Mouse (Mus musculus) erythroblast, adult 5-6 weeks (primary cell): Measurements from ENCODE around the gene Ehd1. TPM values are rescaled to one million over a fixed set of nuclear protein-coding genes. Genes with fewer than 3 reads are reported as not detected.

Experiments
- ATAC-seq: replicated peaks from 2 replicates; pipeline ENCODE4 v1.8.0; 2016; ENCODE audit warnings: moderate number of reproducible peaks, mild to moderate bottlenecking, moderate TSS enrichment, inconsistent platforms; ENCODE audit not compliant: poor library complexity, low FRiP score, severe bottlenecking
- total RNA-seq, 2 experiments: library from RNA; stranded (forward) in 1 of 2; stranded (reverse) in 1 of 2; fragments of 150-400 nt in 1 of 2; fragments of 200-764, 138-1000 nt in 1 of 2; gene quantifications; 2 replicates each; pipeline versions ENCODE4 v1.2.3 to v1.2.4; 2015 to 2017; ENCODE audit warnings: low replicate concordance in 2 of 2

Gene Ehd1
- total RNA-seq, 2 experiments from 2014 or later: 12.7 to 25.9 TPM

GRCm38 (mm10) chr19:6321358-6321757 lies 44.8 kb downstream of the Ehd1 start:
- ATAC-seq: no peak

- ATAC-seq: no peak
Measured at GRCm38 (mm10) chr19:6321786-6322621, 45.5 kb downstream of the Ehd1 start.

DNA sequence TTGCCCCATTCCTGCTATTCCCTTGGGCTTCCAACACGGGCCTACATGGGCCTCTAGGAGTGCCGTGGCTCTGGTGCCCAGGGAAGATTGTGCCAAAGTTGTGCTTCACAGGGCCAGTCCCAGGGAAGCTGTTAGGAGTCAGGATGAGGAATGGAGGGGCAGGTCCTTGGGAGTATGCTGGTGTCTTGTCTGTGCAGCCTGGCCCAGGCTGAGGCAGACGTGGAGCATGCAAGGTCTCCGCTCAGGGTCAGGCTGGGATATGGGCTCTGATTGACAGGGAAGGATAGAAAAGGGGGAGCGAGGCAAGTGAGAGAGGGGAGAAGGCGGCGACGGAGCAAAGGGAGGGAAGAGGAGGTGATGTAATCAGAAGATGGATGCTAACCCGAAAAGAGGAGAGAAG lies 48.2 kb downstream of the Ehd1 start:
- no peak for ATAC-seq

DNA sequence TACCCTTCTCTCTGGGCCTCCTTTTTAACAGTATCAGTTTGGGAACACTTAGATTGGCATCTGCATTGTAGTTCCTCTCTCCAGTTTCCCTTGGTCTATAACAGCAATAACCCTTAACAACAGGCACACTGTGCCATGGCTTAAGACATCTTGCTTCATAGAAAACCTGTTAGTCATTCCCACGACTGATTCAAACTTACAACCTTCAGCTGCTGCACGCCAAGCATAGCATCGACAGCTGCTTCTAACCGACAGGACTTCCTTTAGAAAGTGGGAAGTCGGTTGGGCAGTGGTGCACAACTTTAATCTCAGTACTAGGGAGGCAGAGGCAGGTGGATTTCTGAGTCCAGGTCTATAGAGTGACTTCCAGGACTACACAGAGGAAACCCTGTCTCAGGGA lies 54.7 kb downstream of the Ehd1 start:
- ATAC-seq: no peak

- ATAC-seq: 0 out of 2 replicates have a peak, but pooled peaks have one; percentile 49
Measured at GRCm38 (mm10) chr19:6331719-6332516, 55.4 kb downstream of the Ehd1 start.

- ATAC-seq: no peak
Measured at GRCm38 (mm10) chr19:6333761-6334595, 57.5 kb downstream of the Ehd1 start.

DNA sequence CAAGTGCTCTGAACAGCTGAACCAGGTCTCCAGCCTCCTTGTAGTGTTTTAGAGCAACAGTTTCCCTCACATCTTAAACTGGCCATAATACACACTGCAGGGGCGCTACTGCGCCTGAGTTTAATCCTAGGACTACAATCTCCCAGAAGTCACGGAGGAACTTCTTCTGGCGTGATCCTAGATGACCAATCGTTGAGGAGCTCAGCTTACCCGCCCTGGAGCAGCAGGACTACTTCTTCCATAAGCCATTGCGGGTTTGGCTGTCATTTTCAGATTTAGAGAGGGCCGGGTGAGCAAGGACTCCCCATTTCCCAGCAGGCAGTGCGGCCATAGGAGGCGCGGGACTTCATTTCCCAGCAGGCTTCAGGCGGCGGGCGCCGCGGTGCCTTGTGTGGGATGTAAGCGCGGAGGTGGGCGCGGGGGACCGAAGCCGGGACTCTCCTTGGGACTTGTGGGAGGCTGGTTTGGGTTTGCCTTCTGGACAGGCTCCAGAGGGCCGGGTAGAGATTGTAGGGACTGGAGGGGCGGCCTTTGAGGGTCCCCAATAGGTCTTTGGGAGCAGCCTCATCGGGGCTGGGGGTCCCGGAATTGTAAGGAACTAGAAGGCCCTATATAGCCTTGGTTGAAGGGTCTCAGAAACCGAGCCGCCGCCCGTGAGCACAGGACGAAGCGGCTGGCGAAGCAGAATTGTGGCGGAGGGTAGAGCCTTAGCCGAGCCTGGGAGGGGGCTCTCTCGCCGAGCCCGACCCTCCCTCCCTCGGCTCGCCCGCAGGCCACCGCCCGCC lies 58.3 kb downstream of the Ehd1 start, which contains the start of gene Men1:
TSS of gene Men1 (plus strand) at position 307 of the 785 bp plus-strand sequence.
- peak; percentile 84 for ATAC-seq

- ATAC-seq: 0 out of 2 replicates have a peak, but pooled peaks have one; percentile 19
Measured at GRCm38 (mm10) chr19:6335458-6335827, 58.9 kb downstream of the Ehd1 start.

- ATAC-seq: no peak
Measured at GRCm38 (mm10) chr19:6336920-6337319, 60.4 kb downstream of the Ehd1 start.

DNA sequence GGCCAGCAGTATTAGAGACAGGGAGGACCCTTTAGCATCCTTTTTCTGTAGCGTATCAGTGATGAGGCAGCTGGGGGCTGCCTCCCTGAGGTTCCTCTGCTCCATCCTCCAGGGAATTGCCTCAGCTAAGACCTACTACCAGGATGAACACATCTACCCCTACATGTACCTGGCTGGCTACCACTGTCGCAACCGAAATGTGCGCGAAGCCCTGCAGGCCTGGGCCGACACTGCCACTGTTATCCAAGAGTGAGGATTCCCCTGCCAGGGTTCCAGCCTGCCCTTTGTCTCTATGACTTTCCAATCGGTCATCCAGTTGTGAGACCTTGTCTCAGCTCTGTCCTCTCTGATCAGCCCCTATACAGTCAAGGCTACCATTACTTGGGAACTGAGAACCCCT lies 61.6 kb downstream of the Ehd1 start:
- no peak for ATAC-seq

DNA sequence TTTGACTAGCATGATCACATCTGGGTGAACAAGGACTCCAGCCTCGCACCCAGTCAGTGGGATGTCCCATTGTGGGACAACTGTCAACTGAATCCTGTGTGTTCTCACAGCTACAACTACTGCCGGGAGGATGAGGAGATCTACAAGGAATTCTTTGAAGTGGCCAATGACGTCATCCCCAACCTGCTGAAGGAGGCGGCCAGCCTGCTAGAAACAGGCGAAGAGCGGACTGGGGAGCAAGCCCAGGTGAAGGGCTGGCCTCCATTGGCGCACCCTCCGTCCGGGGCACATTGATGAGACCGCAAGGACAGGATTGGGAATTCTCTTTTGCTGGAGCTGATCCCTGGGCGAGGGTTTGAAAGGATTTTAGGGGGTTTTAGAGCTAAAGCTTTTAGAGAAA lies 62.2 kb downstream of the Ehd1 start:
- no peak for ATAC-seq

GRCm38 (mm10) chr19:6339191-6339590 lies 62.7 kb downstream of the Ehd1 start:
- ATAC-seq: no peak

DNA sequence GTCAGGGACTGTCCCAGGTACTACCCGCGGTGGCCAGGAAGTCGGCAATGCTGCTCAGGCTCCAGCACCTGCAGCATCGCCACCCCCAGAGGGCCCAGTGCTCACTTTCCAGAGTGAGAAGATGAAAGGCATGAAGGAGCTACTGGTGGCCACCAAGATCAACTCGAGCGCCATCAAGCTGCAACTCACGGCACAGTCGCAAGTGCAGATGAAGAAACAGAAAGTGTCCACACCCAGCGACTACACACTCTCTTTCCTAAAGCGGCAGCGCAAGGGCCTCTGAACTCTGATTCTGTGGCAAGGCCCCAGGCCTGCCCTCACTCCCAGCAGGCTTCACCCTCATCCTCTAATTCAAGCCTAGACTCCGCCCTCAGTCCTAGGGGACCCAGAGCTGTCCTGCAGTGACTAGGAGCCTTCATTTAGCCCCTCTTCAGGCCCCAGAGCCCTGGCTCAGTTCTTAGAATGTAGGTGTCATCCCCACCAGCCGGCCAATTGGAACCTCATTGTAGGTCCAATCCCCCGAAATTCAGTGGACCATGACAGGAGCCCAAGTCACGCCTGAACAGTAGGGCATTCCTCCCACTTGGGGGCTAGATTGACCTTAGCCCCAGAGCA lies 63.5 kb downstream of the Ehd1 start:
- peak; percentile 52 for ATAC-seq

DNA sequence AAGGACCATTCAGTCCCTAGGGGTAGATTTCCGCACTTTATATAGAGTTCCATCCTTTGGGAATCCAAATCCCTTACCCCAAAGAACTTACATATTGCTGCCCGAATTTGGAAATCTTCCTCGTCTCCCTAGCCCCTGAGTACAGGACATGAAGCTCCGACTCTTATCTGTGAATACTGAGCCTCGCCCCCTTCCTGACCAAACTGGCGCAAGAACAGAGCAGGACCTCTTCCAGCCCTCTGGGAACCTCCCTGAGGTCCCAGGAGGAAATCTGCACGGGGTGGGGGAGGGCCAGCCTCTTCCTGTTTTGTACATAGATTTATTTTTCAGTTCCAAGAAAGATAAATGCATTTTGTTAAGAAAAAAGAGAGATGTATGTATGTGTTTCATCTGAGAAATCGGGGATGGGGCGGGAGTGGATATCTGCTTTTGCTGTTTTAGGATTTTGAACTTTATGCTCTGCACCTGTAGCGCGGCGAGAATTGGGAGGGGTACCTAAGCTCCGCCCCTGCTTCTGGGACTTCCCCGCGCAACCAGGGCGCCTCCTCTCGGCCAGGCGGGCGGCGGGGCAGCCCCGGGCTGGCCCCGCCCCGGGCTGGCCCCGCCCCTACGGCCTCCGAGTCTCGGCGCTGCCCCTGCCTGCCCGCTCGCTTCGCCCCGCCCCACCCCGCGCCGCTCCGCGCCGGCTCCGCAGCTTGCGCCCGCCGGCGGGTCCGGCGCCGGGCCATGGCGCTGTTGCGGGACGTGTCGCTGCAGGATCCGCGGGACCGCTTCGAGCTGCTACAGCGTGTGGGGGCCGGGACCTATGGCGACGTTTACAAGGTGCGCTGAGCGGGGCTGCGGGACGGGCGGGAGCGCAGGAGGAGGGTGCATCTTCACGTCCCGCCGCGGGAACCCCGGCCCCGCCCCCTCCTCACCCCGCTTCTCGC lies 64.3 kb downstream of the Ehd1 start, which contains the start of gene Map4k2:
TSS of gene Map4k2 (plus strand) at position 612 of the 929 bp plus-strand sequence.
- peak; percentile 77 for ATAC-seq

DNA sequence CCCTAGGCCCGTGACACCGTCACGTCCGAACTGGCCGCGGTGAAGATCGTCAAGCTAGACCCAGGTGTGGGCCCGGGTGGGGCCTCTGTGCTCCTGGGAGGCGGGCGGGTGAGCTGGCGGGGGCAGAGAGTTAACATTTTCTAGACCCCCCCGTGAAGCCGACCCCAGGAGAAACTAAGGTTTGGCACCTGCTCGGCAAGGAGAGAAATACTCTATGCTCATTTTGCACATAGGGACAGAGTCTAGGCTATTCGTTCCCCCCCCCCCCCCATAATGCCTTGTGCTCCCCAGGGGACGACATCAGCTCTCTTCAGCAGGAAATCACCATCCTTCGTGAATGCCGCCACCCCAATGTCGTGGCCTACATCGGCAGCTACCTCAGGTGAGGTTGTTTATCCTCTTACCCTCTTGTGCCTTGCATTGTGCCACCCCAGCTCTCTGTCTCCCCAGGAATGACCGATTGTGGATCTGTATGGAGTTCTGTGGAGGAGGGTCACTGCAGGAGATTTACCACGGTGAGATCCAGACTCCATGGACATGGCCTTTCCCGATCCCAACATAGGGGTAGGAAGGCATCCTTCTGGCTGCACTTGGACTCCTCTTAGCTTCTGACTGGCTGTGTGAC lies 65.0 kb downstream of the Ehd1 start:
- ATAC-seq: no peak

- no peak for ATAC-seq
Measured at GRCm38 (mm10) chr19:6342276-6342933, 65.9 kb downstream of the Ehd1 start.
